Mouse (Mus musculus): Measurements from ENCODE around the gene Fbxw7. TPM values are rescaled to one million over a fixed set of nuclear protein-coding genes. Genes with fewer than 3 reads are reported as not detected.

Gene Fbxw7
- total and polyA plus RNA-seq, 3 experiments = 5.8 to 27.5 (median 16.8) TPM

DNA sequence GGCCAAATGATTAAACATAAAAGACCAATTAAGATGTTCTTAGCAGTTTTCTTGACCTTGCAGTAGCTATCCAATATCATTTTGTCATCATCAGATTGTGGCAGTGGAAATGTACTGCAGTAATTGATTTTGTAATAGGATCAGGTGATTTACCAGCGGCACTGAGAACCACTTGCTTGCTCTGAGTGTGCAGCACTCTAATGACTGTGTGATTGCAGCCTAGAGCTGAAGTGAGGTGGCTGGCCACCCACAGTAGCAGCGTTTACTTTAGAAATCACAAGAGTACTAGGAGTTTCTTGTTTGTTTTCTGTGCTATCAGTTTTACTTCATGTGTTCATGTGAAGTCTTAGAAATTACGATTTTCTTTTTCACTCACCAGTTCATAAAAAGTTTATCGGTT lies 61.1 kb downstream of the Fbxw7 start:
- H3K27me3 ChIP-seq (ENCODE audit: insufficient read depth, low read length) = no peaks in the 10 kb centered on the region
- no peaks in the 10 kb centered on the region for H3K4me1 ChIP-seq (ENCODE audit: insufficient read depth, low read depth, low read length)
- no peak for TF ChIP-seq TAL1 (conservative IDR thresholded peaks at IDR 0.05; ENCODE audit: low read depth, low read length)
- TF ChIP-seq GATA2 (IDR thresholded peaks at IDR 0.05; ENCODE audit: borderline replicate concordance, low read depth, low read length) = no peak
- no peak for TF ChIP-seq POLR2AphosphoS5 (IDR thresholded peaks at IDR 0.05; ENCODE audit: insufficient replicate concordance, low read depth, low read length)
- no peak for TF ChIP-seq CTCF (IDR thresholded peaks at IDR 0.05; ENCODE audit: low read depth, low read length)
- TF ChIP-seq GATA1 (IDR thresholded peaks at IDR 0.05; ENCODE audit: borderline replicate concordance, low read length) = no peak
- no peak for ATAC-seq (ENCODE audit: extremely low read depth, insufficient number of reproducible peaks, low FRiP score, poor library complexity, severe bottlenecking)
- no peak for DNase-seq (ENCODE audit: low spot score)
- no peaks in the 10 kb centered on the region for H3K9me3 ChIP-seq (replicated peaks)
- peaks cover 40% of the 10 kb centered on the region for H3K36me3 ChIP-seq (replicated peaks)
- no peak overlapping the region for H3K4me3 ChIP-seq (ENCODE audit: low read depth, low read length)

DNA sequence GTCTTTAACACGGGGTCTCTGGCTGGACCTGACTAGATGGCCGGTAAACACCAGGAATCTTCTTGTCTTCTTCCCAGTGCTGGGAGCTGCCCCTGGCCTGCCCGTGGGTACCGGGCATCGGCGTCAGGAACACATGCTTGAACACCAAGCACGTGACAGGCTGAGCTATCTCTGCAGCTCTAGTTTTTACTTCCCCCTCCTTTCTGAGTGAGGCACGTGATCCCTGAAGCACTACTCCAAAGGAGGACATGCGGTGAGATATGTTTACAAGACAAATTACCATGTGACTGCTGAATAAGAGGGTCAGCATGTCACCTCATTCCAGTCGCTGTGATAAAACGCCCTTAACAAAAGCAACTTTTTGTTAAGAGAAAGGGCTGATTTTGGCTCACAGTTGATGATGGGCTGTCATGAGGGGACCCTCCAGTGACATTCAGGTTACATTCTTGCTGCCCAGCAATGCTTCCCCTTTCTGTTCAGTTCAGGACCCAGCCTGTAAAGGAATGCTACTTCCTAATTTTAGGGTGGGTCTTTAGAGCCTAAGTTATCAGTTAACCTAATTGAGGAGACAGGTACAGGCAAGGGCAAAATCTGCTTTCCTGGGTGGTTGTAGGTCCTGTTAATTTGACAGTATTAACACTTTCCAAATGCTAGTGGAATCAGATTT lies 68.9 kb downstream of the Fbxw7 start:
- ATAC-seq (ENCODE audit: extremely low read depth, insufficient number of reproducible peaks, low FRiP score, poor library complexity, severe bottlenecking) = peak; percentile 86
- DNase-seq (ENCODE audit: low spot score) = peak; percentile 9
- Histone ChIP-seq H3K4me1 (ENCODE audit: insufficient read depth, low read depth, low read length) (peaks cover 30% of the 10 kb centered on the region), H3K4me3 (ENCODE audit: low read depth, low read length) (no peak overlapping the region; the same call in 1 of the 2 replicates), H3K9me3 (replicated peaks) (no peaks in the 10 kb centered on the region), H3K36me3 (replicated peaks) (peaks cover 53% of the 10 kb centered on the region), H3K27me3 (ENCODE audit: insufficient read depth, low read length) (no peaks in the 10 kb centered on the region)
- TF ChIP-seq CTCF (IDR thresholded peaks at IDR 0.05; ENCODE audit: low read depth, low read length) (no peak), POLR2AphosphoS5 (IDR thresholded peaks at IDR 0.05; ENCODE audit: insufficient replicate concordance, low read depth, low read length) (no peak), TAL1 (conservative IDR thresholded peaks at IDR 0.05; ENCODE audit: low read depth, low read length) (no peak)

DNA sequence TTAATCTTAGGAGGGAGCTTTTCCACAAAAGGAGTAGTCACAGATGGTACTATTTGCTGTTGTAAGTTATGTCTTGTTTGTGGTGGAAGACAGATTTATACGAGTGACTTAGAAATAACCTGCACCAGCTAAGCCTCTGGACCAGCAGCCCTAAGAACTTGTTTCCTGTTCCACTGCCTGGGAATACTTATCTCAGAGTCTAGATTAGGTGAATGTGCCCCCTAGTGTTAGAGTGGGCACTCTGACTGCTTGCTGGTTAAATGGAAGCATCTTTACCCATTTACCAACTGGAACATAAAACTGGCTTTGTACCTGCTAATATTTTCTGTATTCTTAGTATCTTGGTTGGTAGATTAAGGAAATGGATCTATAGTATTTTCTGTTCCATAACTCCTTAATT lies 74.6 kb downstream of the Fbxw7 start:
- Histone ChIP-seq H3K27me3 (ENCODE audit: insufficient read depth, low read length) (no peaks in the 10 kb centered on the region), H3K4me3 (ENCODE audit: low read depth, low read length) (no peak overlapping the region), H3K9me3 (replicated peaks) (no peaks in the 10 kb centered on the region), H3K36me3 (replicated peaks) (peaks cover 60% of the 10 kb centered on the region), H3K4me1 (ENCODE audit: insufficient read depth, low read depth, low read length) (peaks cover 8% of the 10 kb centered on the region)
- DNase-seq (ENCODE audit: low spot score) (no peak), ATAC-seq (ENCODE audit: extremely low read depth, insufficient number of reproducible peaks, low FRiP score, poor library complexity, severe bottlenecking) (no peak)
- TF ChIP-seq TAL1 (conservative IDR thresholded peaks at IDR 0.05; ENCODE audit: low read depth, low read length) (no peak), GATA1 (IDR thresholded peaks at IDR 0.05; ENCODE audit: borderline replicate concordance, low read length) (no peak), GATA2 (IDR thresholded peaks at IDR 0.05; ENCODE audit: borderline replicate concordance, low read depth, low read length) (no peak), CTCF (IDR thresholded peaks at IDR 0.05; ENCODE audit: low read depth, low read length) (no peak), POLR2AphosphoS5 (IDR thresholded peaks at IDR 0.05; ENCODE audit: insufficient replicate concordance, low read depth, low read length) (no peak)

DNA sequence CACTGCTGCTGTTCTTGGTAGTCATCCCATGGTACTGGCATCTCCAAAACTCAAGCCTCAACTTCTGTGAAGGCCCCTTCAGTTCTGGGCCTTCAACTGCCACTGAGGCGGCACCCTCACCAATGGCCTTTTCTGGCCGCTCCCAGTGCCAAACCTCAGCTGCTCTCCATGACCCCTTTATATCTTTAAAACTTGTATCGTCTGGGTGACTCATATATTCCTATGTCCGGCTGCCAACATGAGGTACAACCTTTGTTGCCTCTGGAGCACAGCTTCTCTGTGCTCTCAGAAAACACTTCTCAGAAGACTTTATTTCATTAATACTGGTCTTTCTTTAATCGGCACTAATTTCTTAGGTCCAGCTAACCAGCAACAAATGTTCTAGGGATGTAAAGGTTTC lies 75.9 kb downstream of the Fbxw7 start:
- no peak for TF ChIP-seq POLR2AphosphoS5 (IDR thresholded peaks at IDR 0.05; ENCODE audit: insufficient replicate concordance, low read depth, low read length)
- no peak for TF ChIP-seq CTCF (IDR thresholded peaks at IDR 0.05; ENCODE audit: low read depth, low read length)
- Histone ChIP-seq H3K9me3 (replicated peaks) (no peaks in the 10 kb centered on the region), H3K4me1 (ENCODE audit: insufficient read depth, low read depth, low read length) (no peaks in the 10 kb centered on the region), H3K27me3 (ENCODE audit: insufficient read depth, low read length) (no peaks in the 10 kb centered on the region), H3K36me3 (replicated peaks) (peaks cover 61% of the 10 kb centered on the region), H3K4me3 (ENCODE audit: low read depth, low read length) (no peak overlapping the region)
- DNase-seq (ENCODE audit: low spot score) = no peak
- no peak for ATAC-seq (ENCODE audit: extremely low read depth, insufficient number of reproducible peaks, low FRiP score, poor library complexity, severe bottlenecking)

DNA sequence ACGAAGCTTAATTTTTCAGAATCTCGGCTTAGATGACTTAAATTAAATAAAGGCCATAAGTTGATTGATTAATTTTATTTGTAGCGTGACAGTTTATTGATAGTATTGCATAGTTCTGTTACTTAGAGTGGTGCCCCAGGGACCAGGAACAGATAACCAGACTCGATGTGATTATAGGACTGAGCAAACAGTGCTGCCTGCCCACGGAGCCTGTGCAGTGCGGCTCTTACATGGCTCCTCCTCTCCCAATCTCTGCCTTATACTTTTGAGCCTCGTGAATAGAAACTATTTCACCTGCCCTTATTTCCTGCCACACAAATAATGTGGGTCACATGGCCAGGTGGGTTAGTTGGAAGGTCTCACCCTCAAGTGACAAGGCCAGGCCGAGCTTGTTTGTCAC lies 82.9 kb downstream of the Fbxw7 start:
- DNase-seq (ENCODE audit: low spot score) = no peak
- Histone ChIP-seq H3K36me3 (replicated peaks) (peaks cover 51% of the 10 kb centered on the region), H3K9me3 (replicated peaks) (peaks cover 3% of the 10 kb centered on the region; the same call in 1 of the 2 replicates), H3K4me3 (ENCODE audit: low read depth, low read length) (no peak overlapping the region), H3K27me3 (ENCODE audit: insufficient read depth, low read length) (no peaks in the 10 kb centered on the region), H3K4me1 (ENCODE audit: insufficient read depth, low read depth, low read length) (no peaks in the 10 kb centered on the region)
- TF ChIP-seq TAL1 (conservative IDR thresholded peaks at IDR 0.05; ENCODE audit: low read depth, low read length) (no peak), CTCF (IDR thresholded peaks at IDR 0.05; ENCODE audit: low read depth, low read length) (no peak), POLR2AphosphoS5 (IDR thresholded peaks at IDR 0.05; ENCODE audit: insufficient replicate concordance, low read depth, low read length) (no peak), GATA2 (IDR thresholded peaks at IDR 0.05; ENCODE audit: borderline replicate concordance, low read depth, low read length) (no peak)
- no peak for ATAC-seq (ENCODE audit: extremely low read depth, insufficient number of reproducible peaks, low FRiP score, poor library complexity, severe bottlenecking)

DNA sequence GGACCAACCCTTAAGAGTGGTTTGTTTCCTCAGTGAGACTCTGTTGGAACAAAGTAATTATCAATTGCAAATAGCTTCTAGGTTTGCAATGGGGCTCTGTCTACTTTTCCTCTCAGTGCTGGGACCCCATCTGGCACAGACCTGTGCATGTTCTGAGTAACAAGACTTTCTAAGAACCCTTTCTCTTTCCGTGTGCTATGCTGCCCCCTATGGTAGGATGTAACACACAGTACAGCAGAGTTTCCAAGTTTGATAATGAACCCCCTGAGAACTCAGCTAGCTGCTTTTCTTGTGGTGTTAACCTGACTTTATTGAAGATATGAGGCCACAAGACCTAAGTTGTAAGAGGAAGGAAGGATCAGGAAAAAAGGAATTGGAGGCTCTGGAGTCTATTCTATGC lies 91.5 kb downstream of the Fbxw7 start:
- H3K4me3 ChIP-seq (ENCODE audit: low read depth, low read length) = no peak overlapping the region
- H3K9me3 ChIP-seq (replicated peaks) = no peaks in the 10 kb centered on the region
- H3K36me3 ChIP-seq (replicated peaks) = peaks cover 53% of the 10 kb centered on the region
- no peak for DNase-seq (ENCODE audit: low spot score)
- ATAC-seq (ENCODE audit: extremely low read depth, insufficient number of reproducible peaks, low FRiP score, poor library complexity, severe bottlenecking) = peak; percentile 57
- no peaks in the 10 kb centered on the region for H3K27me3 ChIP-seq (ENCODE audit: insufficient read depth, low read length)
- no peak for TF ChIP-seq POLR2AphosphoS5 (IDR thresholded peaks at IDR 0.05; ENCODE audit: insufficient replicate concordance, low read depth, low read length)
- no peak for TF ChIP-seq TAL1 (conservative IDR thresholded peaks at IDR 0.05; ENCODE audit: low read depth, low read length)
- peaks cover 7% of the 10 kb centered on the region for H3K4me1 ChIP-seq (ENCODE audit: insufficient read depth, low read depth, low read length)

DNA sequence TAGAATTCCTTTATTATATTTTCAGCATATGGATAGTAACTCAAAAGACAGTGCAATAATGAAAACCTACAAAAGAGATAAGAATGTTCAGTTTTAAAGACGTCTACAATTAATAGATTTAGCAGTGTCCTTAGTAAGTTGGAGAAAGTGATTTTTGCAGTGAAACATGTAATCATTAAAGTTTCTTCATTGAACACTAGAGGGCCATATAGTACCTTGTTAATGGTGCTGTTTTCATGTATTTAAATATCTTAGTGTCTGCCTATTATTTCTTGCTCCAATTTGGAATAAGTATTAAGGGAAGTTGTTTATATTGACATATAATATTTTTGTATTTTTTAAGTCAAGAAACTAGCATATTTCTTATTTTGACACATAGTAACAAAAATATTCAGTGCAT lies 99.2 kb downstream of the Fbxw7 start:
- ATAC-seq (ENCODE audit: extremely low read depth, insufficient number of reproducible peaks, low FRiP score, poor library complexity, severe bottlenecking) = no peak
- H3K4me1 ChIP-seq (ENCODE audit: insufficient read depth, low read depth, low read length) = peaks cover 10% of the 10 kb centered on the region
- no peak for TF ChIP-seq GATA1 (IDR thresholded peaks at IDR 0.05; ENCODE audit: borderline replicate concordance, low read length)
- no peak for TF ChIP-seq POLR2AphosphoS5 (IDR thresholded peaks at IDR 0.05; ENCODE audit: insufficient replicate concordance, low read depth, low read length)
- TF ChIP-seq GATA2 (IDR thresholded peaks at IDR 0.05; ENCODE audit: borderline replicate concordance, low read depth, low read length) = no peak
- TF ChIP-seq CTCF (IDR thresholded peaks at IDR 0.05; ENCODE audit: low read depth, low read length) = no peak
- TF ChIP-seq TAL1 (conservative IDR thresholded peaks at IDR 0.05; ENCODE audit: low read depth, low read length) = no peak
- no peaks in the 10 kb centered on the region for H3K27me3 ChIP-seq (ENCODE audit: insufficient read depth, low read length)
- H3K36me3 ChIP-seq (replicated peaks) = peaks cover 43% of the 10 kb centered on the region
- no peaks in the 10 kb centered on the region for H3K9me3 ChIP-seq (replicated peaks)
- no peak overlapping the region for H3K4me3 ChIP-seq (ENCODE audit: low read depth, low read length)
- DNase-seq (ENCODE audit: low spot score) = no peak

All from G1E (cell line).